Mouse (Mus musculus): ENCODE measurements around the gene Kcnj6.
A peak's percentile ranks its signal among the peaks of the same experiment; 100 is the strongest.

The Kcnj6 gene

GRCm38 (mm10) chr16:94931343-94932301, 65.9 kb downstream of the Kcnj6 start:
- DNase-seq, result peak; percentile 88

DNA sequence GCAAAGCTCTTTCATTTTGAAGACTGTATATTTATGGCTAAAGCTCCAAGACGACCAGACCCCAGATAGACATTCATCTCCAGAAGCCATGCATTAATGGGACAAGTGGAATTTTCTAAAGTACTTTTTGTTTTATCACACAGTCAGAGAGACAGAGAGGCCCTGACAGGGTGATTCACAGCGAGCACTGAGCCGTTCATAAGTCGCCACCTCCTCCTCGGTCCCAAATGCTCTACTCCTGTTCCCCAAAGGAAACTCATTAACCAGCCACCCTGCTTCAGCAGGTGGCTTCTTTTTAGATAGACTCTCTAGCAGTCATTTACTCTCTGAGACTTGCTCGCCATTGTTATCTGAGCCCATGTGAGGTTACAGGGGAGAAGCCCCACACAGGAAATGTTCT, 72.1 kb downstream of the Kcnj6 start:
- peak; percentile 34 for DNase-seq

DNA sequence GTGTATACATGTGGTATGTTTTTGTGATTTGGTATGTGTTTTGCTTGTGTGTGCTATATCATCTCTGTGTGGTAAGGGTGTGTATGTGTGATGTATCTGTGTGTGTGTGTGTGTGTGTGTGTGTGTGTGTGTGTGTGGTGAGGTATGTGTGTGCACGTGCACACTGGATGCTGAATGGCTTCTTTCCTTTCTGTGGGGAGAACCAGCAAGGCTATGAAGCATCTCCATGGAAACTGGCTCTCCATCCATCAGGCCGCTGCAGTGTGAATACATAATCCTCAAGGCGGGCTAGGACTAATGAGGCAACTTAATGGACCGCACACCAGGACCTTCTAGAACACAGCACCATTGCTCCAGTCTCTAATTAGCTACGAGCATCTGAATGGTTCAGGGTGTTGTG, 78.3 kb downstream of the Kcnj6 start:
- DNase-seq, result peak; percentile 71

GRCm38 (mm10) chr16:94906026-94906425, 91.5 kb downstream of the Kcnj6 start:
- no peak for DNase-seq

DNA sequence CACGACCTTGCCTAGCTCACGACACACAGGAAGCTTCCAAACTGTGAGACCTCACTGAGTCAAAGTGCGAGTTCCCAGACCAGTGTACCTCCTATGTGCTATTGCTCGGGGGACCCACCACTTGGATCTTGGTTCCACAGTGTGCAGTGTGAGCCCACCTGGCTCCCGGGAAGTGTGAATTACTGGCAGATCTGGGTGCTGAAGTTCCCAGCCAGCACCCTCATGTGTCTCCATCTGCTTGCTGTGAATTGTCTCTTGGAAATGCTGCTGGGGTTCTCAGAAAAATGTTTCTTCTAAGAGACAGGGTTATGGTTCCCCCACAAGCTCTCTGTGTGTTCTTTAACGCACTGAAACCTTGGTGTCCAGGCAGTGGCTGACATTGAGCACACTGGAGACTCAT, 98.7 kb downstream of the Kcnj6 start:
- DNase-seq, result no peak

DNA sequence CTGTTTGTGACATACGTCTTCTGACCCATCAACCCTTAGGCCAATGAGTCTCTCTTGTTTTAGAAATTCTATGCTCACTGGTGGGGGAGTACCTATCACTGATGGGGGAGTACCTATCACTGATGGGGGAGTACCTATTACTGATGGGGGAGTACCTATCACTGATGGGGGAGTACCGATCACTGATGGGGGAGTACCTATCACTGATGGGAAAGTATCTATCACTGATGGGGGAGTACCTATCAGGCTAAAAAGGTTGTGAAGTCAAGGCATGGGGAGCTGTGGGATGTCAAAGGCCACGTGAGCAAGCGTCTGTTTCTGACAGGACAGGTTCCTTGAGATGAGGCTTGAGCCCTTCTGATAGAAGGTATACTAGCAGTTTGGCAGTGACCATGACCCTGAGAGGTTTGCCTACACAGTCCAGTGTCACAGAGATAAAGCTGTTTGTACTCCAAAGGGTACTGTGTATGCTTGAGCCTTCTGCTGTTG, 105.3 kb downstream of the Kcnj6 start:
- DNase-seq, result no peak

GRCm38 (mm10) chr16:94890581-94890980, 106.9 kb downstream of the Kcnj6 start:
- peak; percentile 44 for DNase-seq

GRCm38 (mm10) chr16:94890056-94890455, 107.4 kb downstream of the Kcnj6 start:
- peak; percentile 79 for DNase-seq

GRCm38 (mm10) chr16:94888554-94888953, 108.9 kb downstream of the Kcnj6 start:
- DNase-seq, result no peak

DNA sequence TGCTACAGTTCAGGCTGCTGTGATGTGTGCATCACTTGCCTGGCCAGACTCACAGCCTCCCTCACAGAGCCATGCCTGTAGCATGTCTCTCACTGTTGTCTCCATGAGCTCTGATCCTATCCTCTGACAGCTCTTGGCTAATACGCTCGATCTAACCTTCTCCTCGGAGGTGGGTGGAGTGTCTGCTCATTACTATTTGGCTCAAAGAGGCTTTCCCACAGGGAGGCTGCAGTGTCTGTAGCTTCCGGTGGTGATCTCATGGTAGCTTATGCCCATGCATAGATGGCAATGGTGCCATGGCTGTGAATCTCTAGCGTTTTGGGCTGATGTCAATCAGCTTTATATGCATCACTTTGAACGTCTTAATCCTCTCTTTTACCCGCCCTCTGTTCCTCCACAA, 111.1 kb downstream of the Kcnj6 start:
- DNase-seq, result no peak

DNA sequence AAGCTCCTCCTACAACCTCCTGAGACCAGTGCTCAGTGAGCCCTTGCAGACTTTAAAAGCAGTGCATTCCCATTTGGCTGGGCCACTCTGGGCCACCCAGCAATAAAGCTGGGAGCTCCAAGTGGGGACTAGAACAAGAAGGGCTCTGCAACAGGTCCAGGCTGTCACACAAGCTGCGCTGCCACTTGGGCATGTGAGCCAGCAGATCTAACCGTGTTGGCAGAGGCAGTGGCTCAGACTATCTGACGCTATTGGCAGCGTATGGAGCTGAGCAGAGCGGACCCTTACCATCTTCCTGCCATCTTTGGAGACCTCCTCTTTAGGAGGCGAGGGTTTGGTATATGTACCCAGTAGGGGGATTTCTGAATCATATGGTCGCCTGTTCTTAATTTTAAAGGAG, 112.4 kb downstream of the Kcnj6 start:
- DNase-seq, result no peak

DNA sequence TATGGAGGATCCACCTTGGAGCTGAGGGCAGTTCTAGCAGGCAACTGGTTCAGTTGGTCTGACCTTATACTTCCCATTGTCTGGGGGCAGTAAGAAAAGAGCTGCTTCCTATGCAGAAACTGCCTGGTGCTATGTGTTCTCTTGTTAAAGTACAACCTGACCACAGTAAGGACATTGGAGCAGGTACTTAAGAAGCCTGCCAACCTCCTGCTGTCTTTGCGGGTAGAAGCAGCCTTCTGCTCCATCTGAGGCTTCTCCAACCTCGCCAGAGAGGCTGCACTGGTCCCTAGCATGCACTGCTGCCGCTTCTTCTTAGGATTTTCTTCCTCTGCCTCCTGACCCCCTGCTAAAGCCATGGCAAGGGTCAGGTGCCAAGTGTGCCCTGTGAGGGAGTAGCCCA, 113.6 kb downstream of the Kcnj6 start:
- no peak for DNase-seq

GRCm38 (mm10) chr16:94883196-94883595, 114.3 kb downstream of the Kcnj6 start:
- no peak for DNase-seq

- DNase-seq, result no peak
Observed at GRCm38 (mm10) chr16:94882111-94882510, 115.4 kb downstream of the Kcnj6 start.

GRCm38 (mm10) chr16:94872614-94873272, 124.8 kb downstream of the Kcnj6 start:
- DNase-seq, result no peak

DNA sequence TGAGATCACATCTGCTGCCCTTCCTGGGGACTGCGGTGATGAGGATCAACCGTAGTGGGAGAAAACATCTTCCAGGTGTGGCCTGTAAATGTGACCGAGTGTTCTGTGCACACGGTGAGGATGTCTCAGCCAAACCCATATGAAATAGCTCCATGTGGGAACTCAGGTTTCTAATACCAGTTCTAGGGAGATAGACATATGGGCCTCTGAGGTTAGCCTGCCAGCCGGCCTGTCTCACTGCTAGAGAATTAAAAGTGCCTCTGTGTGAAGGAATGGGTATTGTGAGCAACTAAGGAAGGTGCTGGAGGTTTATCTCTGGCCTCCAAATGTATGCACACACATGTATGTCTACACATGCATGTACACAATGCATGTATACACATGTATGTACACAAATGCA, 129.1 kb downstream of the Kcnj6 start:
- no peak for DNase-seq

- no peak for DNase-seq
Observed at GRCm38 (mm10) chr16:94866300-94866956, 131.1 kb downstream of the Kcnj6 start.

GRCm38 (mm10) chr16:94865796-94866195, 131.7 kb downstream of the Kcnj6 start:
- no peak for DNase-seq

GRCm38 (mm10) chr16:94865101-94865500, 132.4 kb downstream of the Kcnj6 start:
- no peak for DNase-seq

GRCm38 (mm10) chr16:94863475-94863874, 134.0 kb downstream of the Kcnj6 start:
- no peak for DNase-seq

- DNase-seq, result no peak
Observed at GRCm38 (mm10) chr16:94855990-94856389, 141.5 kb downstream of the Kcnj6 start.

GRCm38 (mm10) chr16:94852407-94853160, 144.9 kb downstream of the Kcnj6 start:
- DNase-seq, result no peak

- DNase-seq, result no peak
Observed at GRCm38 (mm10) chr16:94850393-94850792, 147.1 kb downstream of the Kcnj6 start.

All from heart, adult 11 months (tissue).